Mouse (Mus musculus) right cerebral cortex, adult 2 months (tissue): ENCODE data around the gene Dnm1.
A peak's percentile ranks its signal among the peaks of the same experiment; 100 is the strongest.
"Not testable (repeated sequence)": the region's sequence is repeated elsewhere in the genome, so short reads cannot be mapped to it uniquely, and the experiment has no call there.

Experiments used
- DNase-seq, 2 experiments: peaks; one replicate each; pipeline ENCODE4 v3.0.0; 2021 to 2022; ENCODE audit warnings: low spot score in 2 of 2

The Dnm1 gene

GRCm38 (mm10) chr2:32314831-32315230 lies 38.3 kb downstream of the Dnm1 start:
- DNase-seq = no peak

GRCm38 (mm10) chr2:32312318-32312964 lies 40.7 kb downstream of the Dnm1 start:
- DNase-seq = peak; percentile 50 to 55

- DNase-seq = no peak
Measured at GRCm38 (mm10) chr2:32311443-32312317, 41.5 kb downstream of the Dnm1 start.

GRCm38 (mm10) chr2:32310096-32310845 lies 42.9 kb downstream of the Dnm1 start:
- DNase-seq = no peak

- no peak for DNase-seq
Measured at GRCm38 (mm10) chr2:32308870-32309568, 44.1 kb downstream of the Dnm1 start.

GRCm38 (mm10) chr2:32307941-32308760 lies 45.0 kb downstream of the Dnm1 start:
- peak; percentile 79 to 83 for DNase-seq

- no peak for DNase-seq
Measured at GRCm38 (mm10) chr2:32307247-32307798, 45.8 kb downstream of the Dnm1 start.

GRCm38 (mm10) chr2:32306176-32306575 lies 47.0 kb downstream of the Dnm1 start:
- no peak for DNase-seq

GRCm38 (mm10) chr2:32305668-32306067 lies 47.5 kb downstream of the Dnm1 start:
- DNase-seq = no peak

GRCm38 (mm10) chr2:32304145-32304832 lies 48.8 kb downstream of the Dnm1 start:
- peak in 1 of 2 experiments; percentile 76 for DNase-seq

GRCm38 (mm10) chr2:32302952-32303351 lies 50.2 kb downstream of the Dnm1 start:
- DNase-seq = no peak

GRCm38 (mm10) chr2:32299469-32299868 lies 53.7 kb downstream of the Dnm1 start:
- no peak for DNase-seq

- DNase-seq = not testable (repeated sequence)
Measured at GRCm38 (mm10) chr2:32295842-32296241, 57.3 kb downstream of the Dnm1 start.

GRCm38 (mm10) chr2:32295285-32295684 lies 57.9 kb downstream of the Dnm1 start:
- DNase-seq = no peak

- DNase-seq = no peak
Measured at GRCm38 (mm10) chr2:32294348-32294747, 58.8 kb downstream of the Dnm1 start.

- no peak for DNase-seq
Measured at GRCm38 (mm10) chr2:32289578-32289977, 63.6 kb downstream of the Dnm1 start.

GRCm38 (mm10) chr2:32288371-32288931 lies 64.7 kb downstream of the Dnm1 start:
- no peak for DNase-seq

- DNase-seq = peak; percentile 97 to 98
Measured at GRCm38 (mm10) chr2:32287923-32288367, 65.2 kb downstream of the Dnm1 start, which contains the start of gene Swi5. TSS of gene Swi5 (minus strand) at chr2:32288075.

GRCm38 (mm10) chr2:32287334-32287840 lies 65.8 kb downstream of the Dnm1 start, which contains the start of gene Golga2:
TSS of gene Golga2 (plus strand) at chr2:32287384.
- peak in 1 of 2 experiments; percentile 19 for DNase-seq
